Mouse (Mus musculus): ENCODE measurements at regions not wholly inside any gene's neighbourhood (a gene's known extent, or its start where the extent isn't known, plus 50 kb on each side); places are given as distances from the start of the nearest gene placed in this dataset.
A peak's percentile ranks its signal among the peaks of the same experiment; 100 is the strongest.

GRCm38 (mm10) chr4:53386309-53386708 is 53.9 kb upstream of the Slc44a1 start:
- no peak overlapping the region for H3K27ac ChIP-seq (ENCODE audit: low read length)
- no peaks in the 10 kb centered on the region for H3K9me3 ChIP-seq (ENCODE audit: control insufficient read depth, low read length)
- H3K4me3 ChIP-seq (replicated peaks; ENCODE audit: low read length) = no peak overlapping the region
- no peaks in the 10 kb centered on the region for H3K27me3 ChIP-seq (replicated peaks; ENCODE audit: control insufficient read depth, insufficient read depth, low read length)
- H3K4me1 ChIP-seq (replicated peaks; ENCODE audit: control insufficient read depth, insufficient read depth, low read length) = peaks cover 8% of the 10 kb centered on the region
- peak; percentile 68 for ATAC-seq
- H3K4me2 ChIP-seq (ENCODE audit: low read length) = no peak overlapping the region
- 57% methylated on average over 8 of the region's 8 CpGs for WGBS
- H3K36me3 ChIP-seq (ENCODE audit: control insufficient read depth, insufficient read depth) = no peaks in the 10 kb centered on the region
- H3K9ac ChIP-seq (replicated peaks; ENCODE audit: low read depth, low read length) = no peak overlapping the region

DNA sequence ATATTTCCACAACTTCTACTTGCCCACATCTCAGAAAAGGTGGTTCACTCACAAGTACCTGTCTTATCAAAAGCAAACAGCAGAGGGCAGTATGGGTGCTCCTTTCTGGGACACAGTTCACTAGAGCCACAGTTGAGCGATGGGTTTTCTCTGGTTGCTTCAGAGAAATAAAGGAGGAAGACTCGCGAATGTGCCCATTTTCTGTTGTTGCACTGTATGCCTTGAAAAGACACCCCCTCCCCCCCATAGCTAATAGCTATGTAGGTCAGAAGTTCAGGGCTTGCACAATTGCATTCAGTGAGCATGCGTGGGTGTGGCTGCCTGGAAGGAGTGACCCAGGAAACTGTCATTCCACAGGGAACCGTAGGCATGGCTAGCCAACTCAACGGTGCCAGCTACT is 55.5 kb upstream of the Slc44a1 start:
- WGBS = 29% methylated on average over 6 of the region's 6 CpGs
- no peak overlapping the region for H3K4me3 ChIP-seq (replicated peaks; ENCODE audit: low read length)
- no peaks in the 10 kb centered on the region for H3K9me3 ChIP-seq (ENCODE audit: control insufficient read depth, low read length)
- no peaks in the 10 kb centered on the region for H3K36me3 ChIP-seq (ENCODE audit: control insufficient read depth, insufficient read depth)
- H3K27ac ChIP-seq (ENCODE audit: low read length) = no peak overlapping the region
- peaks cover 9% of the 10 kb centered on the region for H3K4me1 ChIP-seq (replicated peaks; ENCODE audit: control insufficient read depth, insufficient read depth, low read length)
- no peaks in the 10 kb centered on the region for H3K27me3 ChIP-seq (replicated peaks; ENCODE audit: control insufficient read depth, insufficient read depth, low read length)
- H3K4me2 ChIP-seq (ENCODE audit: low read length) = peak overlapping the region; percentile 38
- ATAC-seq = peak; percentile 72
- no peak overlapping the region for H3K9ac ChIP-seq (replicated peaks; ENCODE audit: low read depth, low read length)

DNA sequence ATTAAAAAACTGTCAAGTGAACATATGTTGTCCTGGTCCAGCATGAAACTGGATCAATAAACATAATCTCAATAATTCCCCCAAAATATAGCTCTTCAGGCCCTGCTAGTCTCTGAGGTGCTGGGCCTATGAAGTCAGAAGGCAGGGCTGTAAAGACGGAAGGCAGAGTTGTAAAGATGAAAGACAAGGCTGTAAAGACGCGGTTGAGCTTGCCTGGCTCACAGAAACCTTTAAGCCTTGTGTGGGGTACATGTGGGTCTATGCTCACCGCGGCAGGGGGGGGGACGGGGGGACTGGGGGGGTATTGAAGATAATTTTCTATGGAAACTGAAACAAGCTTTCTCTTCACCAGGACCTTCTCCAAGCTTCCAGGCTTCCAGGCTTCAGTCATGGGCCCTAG is 56.1 kb upstream of the Slc44a1 start:
- no peak overlapping the region for H3K9ac ChIP-seq (replicated peaks; ENCODE audit: low read depth, low read length)
- no peak for ATAC-seq
- no peaks in the 10 kb centered on the region for H3K9me3 ChIP-seq (ENCODE audit: control insufficient read depth, low read length)
- no peak overlapping the region for H3K4me2 ChIP-seq (ENCODE audit: low read length)
- no peaks in the 10 kb centered on the region for H3K36me3 ChIP-seq (ENCODE audit: control insufficient read depth, insufficient read depth)
- no peaks in the 10 kb centered on the region for H3K27me3 ChIP-seq (replicated peaks; ENCODE audit: control insufficient read depth, insufficient read depth, low read length)
- H3K27ac ChIP-seq (ENCODE audit: low read length) = no peak overlapping the region
- peaks cover 9% of the 10 kb centered on the region for H3K4me1 ChIP-seq (replicated peaks; ENCODE audit: control insufficient read depth, insufficient read depth, low read length)
- 87% methylated on average over 6 of the region's 6 CpGs for WGBS
- H3K4me3 ChIP-seq (replicated peaks; ENCODE audit: low read length) = no peak overlapping the region

DNA sequence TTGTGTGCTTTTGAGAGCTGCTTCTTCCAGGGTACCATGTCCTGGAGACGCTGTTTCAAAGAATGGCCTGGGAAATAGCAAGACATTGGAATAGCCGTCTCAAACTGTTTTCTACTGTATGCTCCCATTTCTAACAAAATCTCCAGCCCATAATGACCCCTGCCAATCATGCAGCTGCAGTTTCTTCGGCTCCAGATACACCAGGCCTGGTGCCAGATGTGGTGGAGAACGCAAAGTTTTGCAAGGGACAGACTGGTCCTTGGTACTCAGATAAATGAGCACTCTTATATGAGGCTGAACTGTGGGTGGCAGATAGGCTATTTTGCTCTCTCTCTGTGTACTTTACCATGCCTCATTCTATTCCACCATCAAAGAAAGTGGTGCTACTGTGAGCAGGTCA is 58.2 kb upstream of the Slc44a1 start:
- ATAC-seq = no peak

DNA sequence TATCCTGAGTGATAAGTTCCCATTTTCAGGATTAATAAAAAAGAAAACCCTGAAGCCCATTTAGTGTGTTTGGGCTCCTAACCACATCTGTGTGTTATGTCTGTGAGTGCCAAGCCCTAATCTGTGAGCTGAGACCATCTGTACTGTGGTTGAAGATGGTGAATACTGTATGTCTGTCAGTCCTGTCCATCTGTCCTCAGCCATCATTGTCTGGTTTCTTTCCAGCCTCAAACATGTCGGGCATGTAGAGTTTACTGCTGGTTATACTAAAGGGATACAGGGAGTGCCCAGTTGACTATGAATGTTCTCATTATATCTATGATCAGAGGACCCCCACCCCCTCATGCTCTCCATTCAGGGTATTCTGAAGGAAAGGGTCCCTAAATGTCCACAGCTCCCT is 60.4 kb upstream of the Slc44a1 start:
- Histone ChIP-seq H3K4me2 (ENCODE audit: low read length) (no peak overlapping the region), H3K9ac (replicated peaks; ENCODE audit: low read depth, low read length) (no peak overlapping the region), H3K4me1 (replicated peaks; ENCODE audit: control insufficient read depth, insufficient read depth, low read length) (peaks cover 8% of the 10 kb centered on the region), H3K27me3 (replicated peaks; ENCODE audit: control insufficient read depth, insufficient read depth, low read length) (no peaks in the 10 kb centered on the region), H3K36me3 (ENCODE audit: control insufficient read depth, insufficient read depth) (no peaks in the 10 kb centered on the region), H3K9me3 (ENCODE audit: control insufficient read depth, low read length) (no peaks in the 10 kb centered on the region), H3K4me3 (replicated peaks; ENCODE audit: low read length) (no peak overlapping the region), H3K27ac (ENCODE audit: low read length) (no peak overlapping the region)
- WGBS = 68% methylated on average over 1 of the region's 1 CpGs
- no peak for ATAC-seq

More for the DNA sequence above, 58.2 kb upstream of the Slc44a1 start:
- no peak overlapping the region for H3K4me2 ChIP-seq (ENCODE audit: low read length)
- no peaks in the 10 kb centered on the region for H3K27me3 ChIP-seq (replicated peaks; ENCODE audit: control insufficient read depth, insufficient read depth, low read length)
- H3K9me3 ChIP-seq (ENCODE audit: control insufficient read depth, low read length) = no peaks in the 10 kb centered on the region
- H3K36me3 ChIP-seq (ENCODE audit: control insufficient read depth, insufficient read depth) = no peaks in the 10 kb centered on the region
- WGBS = 40% methylated on average over 4 of the region's 4 CpGs
- no peak overlapping the region for H3K27ac ChIP-seq (ENCODE audit: low read length)
- H3K4me1 ChIP-seq (replicated peaks; ENCODE audit: control insufficient read depth, insufficient read depth, low read length) = peaks cover 9% of the 10 kb centered on the region
- H3K9ac ChIP-seq (replicated peaks; ENCODE audit: low read depth, low read length) = no peak overlapping the region
- H3K4me3 ChIP-seq (replicated peaks; ENCODE audit: low read length) = no peak overlapping the region

DNA sequence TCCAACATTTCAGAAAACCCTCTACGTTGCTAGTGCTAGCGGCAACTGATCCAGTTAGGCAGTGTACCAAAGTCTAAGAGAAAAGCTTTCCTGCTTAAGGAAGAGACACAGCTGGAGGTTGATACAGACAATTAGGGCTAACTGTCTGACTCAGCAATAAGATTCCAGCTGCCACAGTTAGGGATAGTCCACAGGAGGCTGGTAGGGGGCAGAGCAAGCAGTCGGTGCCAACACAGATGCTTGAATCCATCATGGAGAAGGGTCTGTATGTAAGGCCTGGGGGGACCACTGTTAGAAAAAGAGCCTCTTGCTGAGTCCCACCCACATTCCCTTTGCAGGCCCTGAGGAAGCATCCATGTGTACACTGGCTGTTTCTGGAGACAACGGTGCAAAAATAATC is 63.2 kb upstream of the Slc44a1 start:
- peak; percentile 43; the same call in 1 of the 2 replicates for ATAC-seq
- WGBS = 58% methylated on average over 4 of the region's 4 CpGs

GRCm38 (mm10) chr4:53356374-53356773 is 83.8 kb upstream of the Slc44a1 start:
- Histone ChIP-seq H3K9ac (replicated peaks; ENCODE audit: low read depth, low read length) (no peak overlapping the region), H3K4me1 (replicated peaks; ENCODE audit: control insufficient read depth, insufficient read depth, low read length) (no peaks in the 10 kb centered on the region; the same call in 1 of the 2 replicates), H3K27ac (ENCODE audit: low read length) (no peak overlapping the region), H3K4me2 (ENCODE audit: low read length) (no peak overlapping the region), H3K9me3 (ENCODE audit: control insufficient read depth, low read length) (no peaks in the 10 kb centered on the region), H3K27me3 (replicated peaks; ENCODE audit: control insufficient read depth, insufficient read depth, low read length) (no peaks in the 10 kb centered on the region), H3K4me3 (replicated peaks; ENCODE audit: low read length) (no peak overlapping the region), H3K36me3 (ENCODE audit: control insufficient read depth, insufficient read depth) (no peaks in the 10 kb centered on the region)
- no peak for ATAC-seq
- WGBS = 80% methylated on average over 2 of the region's 2 CpGs

More for the DNA sequence above, 63.2 kb upstream of the Slc44a1 start:
- Histone ChIP-seq H3K27me3 (replicated peaks; ENCODE audit: control insufficient read depth, insufficient read depth, low read length) (no peaks in the 10 kb centered on the region), H3K27ac (ENCODE audit: low read length) (no peak overlapping the region), H3K4me2 (ENCODE audit: low read length) (no peak overlapping the region), H3K36me3 (ENCODE audit: control insufficient read depth, insufficient read depth) (no peaks in the 10 kb centered on the region), H3K9me3 (ENCODE audit: control insufficient read depth, low read length) (no peaks in the 10 kb centered on the region), H3K4me1 (replicated peaks; ENCODE audit: control insufficient read depth, insufficient read depth, low read length) (peaks cover 5% of the 10 kb centered on the region; the same call in 1 of the 2 replicates), H3K9ac (replicated peaks; ENCODE audit: low read depth, low read length) (no peak overlapping the region), H3K4me3 (replicated peaks; ENCODE audit: low read length) (no peak overlapping the region)

GRCm38 (mm10) chr4:53354961-53355360 is 85.3 kb upstream of the Slc44a1 start:
- 23% methylated on average over 5 of the region's 5 CpGs for WGBS
- no peaks in the 10 kb centered on the region for H3K9me3 ChIP-seq (ENCODE audit: control insufficient read depth, low read length)
- no peak overlapping the region for H3K9ac ChIP-seq (replicated peaks; ENCODE audit: low read depth, low read length)
- no peak overlapping the region for H3K4me3 ChIP-seq (replicated peaks; ENCODE audit: low read length)
- no peak overlapping the region for H3K4me2 ChIP-seq (ENCODE audit: low read length)
- peak; percentile 69 for ATAC-seq
- no peaks in the 10 kb centered on the region; the same call in 1 of the 2 replicates for H3K4me1 ChIP-seq (replicated peaks; ENCODE audit: control insufficient read depth, insufficient read depth, low read length)
- no peaks in the 10 kb centered on the region for H3K27me3 ChIP-seq (replicated peaks; ENCODE audit: control insufficient read depth, insufficient read depth, low read length)
- no peaks in the 10 kb centered on the region for H3K36me3 ChIP-seq (ENCODE audit: control insufficient read depth, insufficient read depth)
- no peak overlapping the region for H3K27ac ChIP-seq (ENCODE audit: low read length)

- Histone ChIP-seq H3K4me3 (replicated peaks; ENCODE audit: low read length) (no peak overlapping the region), H3K9ac (replicated peaks; ENCODE audit: low read depth, low read length) (no peak overlapping the region), H3K36me3 (ENCODE audit: control insufficient read depth, insufficient read depth) (no peaks in the 10 kb centered on the region), H3K9me3 (ENCODE audit: control insufficient read depth, low read length) (no peaks in the 10 kb centered on the region), H3K4me2 (ENCODE audit: low read length) (no peak overlapping the region), H3K4me1 (replicated peaks; ENCODE audit: control insufficient read depth, insufficient read depth, low read length) (no peaks in the 10 kb centered on the region; the same call in 1 of the 2 replicates), H3K27me3 (replicated peaks; ENCODE audit: control insufficient read depth, insufficient read depth, low read length) (no peaks in the 10 kb centered on the region), H3K27ac (ENCODE audit: low read length) (no peak overlapping the region)
- WGBS = 49% methylated on average over 4 of the region's 4 CpGs
- no peak for ATAC-seq
These were observed 86.7 kb upstream of the Slc44a1 start for GRCm38 (mm10) chr4:53353399-53354090.

All from forebrain, embryonic 16.5 days (tissue).